Mouse (Mus musculus): ENCODE measurements at regions not wholly inside any gene's neighbourhood (a gene's known extent, or its start where the extent isn't known, plus 50 kb on each side); places are given as distances from the start of the nearest gene placed in this dataset.

DNA sequence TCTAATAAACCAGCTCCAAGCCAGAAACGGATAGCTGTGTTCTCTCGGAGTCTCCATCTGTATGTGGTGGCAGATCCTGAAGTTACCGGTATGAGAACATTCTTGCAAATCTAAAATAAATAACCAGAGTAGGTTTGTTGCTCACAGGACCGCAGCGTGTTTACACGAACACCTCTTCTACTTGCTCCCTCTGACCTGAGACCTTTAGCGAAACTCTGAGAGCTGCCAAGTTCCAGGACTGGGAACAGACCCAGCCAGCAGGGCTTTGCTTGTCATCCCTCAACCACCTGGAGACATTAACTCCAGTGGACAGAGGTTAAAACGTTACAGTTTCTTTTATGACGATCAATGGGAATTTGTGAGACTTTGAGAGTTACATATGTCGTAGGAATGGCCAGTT lies 407.5 kb downstream of the Klf5 start:
- ATAC-seq (ENCODE audit: insufficient read depth, low read depth) (no peak), DNase-seq (ENCODE audit: low spot score) (no peak)
- Histone ChIP-seq H3K9ac (replicated peaks; ENCODE audit: low read depth, low read length) (no peak overlapping the region), H3K4me2 (ENCODE audit: low read depth, low read length) (no peak overlapping the region), H3K4me1 (ENCODE audit: control insufficient read depth, insufficient read depth) (no peaks in the 10 kb centered on the region), H3K9me3 (replicated peaks; ENCODE audit: control insufficient read depth, low read length) (no peaks in the 10 kb centered on the region), H3K27ac (ENCODE audit: low read depth) (no peak overlapping the region), H3K4me3 (ENCODE audit: low read depth, low read length) (no peak overlapping the region), H3K36me3 (replicated peaks; ENCODE audit: control insufficient read depth, insufficient read depth, low read length) (no peaks in the 10 kb centered on the region), H3K27me3 (ENCODE audit: control insufficient read depth, insufficient read depth, low read length) (no peaks in the 10 kb centered on the region)
- TF ChIP-seq CTCF (IDR thresholded peaks at IDR 0.05; ENCODE audit: low read depth) (no peak), EP300 (IDR thresholded peaks at IDR 0.05; ENCODE audit: low read depth) (no peak)
- WGBS = 84% methylated on average over 10 of the region's 10 CpGs

DNA sequence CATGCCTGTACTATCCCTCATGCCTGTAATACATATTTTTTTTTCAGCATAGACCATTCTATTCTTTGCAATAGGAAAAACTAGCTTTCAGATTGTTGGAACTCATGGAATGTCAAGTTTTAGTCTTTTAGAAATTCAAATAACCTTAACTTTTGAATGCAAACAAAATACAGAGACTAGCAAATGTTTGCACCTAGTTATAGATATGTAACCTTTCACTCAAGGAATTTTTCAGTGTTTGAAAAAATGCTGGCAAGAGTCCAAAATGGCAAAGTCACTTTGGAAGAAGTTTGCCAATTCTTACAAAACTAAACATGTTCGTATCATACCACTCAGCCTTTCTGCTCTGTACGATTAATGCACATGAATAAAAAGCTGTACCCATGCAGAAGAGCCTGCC lies 409.6 kb downstream of the Klf5 start:
- Histone ChIP-seq H3K36me3 (replicated peaks; ENCODE audit: control insufficient read depth, insufficient read depth, low read length) (no peaks in the 10 kb centered on the region), H3K9me3 (replicated peaks; ENCODE audit: control insufficient read depth, low read length) (no peaks in the 10 kb centered on the region), H3K27ac (ENCODE audit: low read depth) (no peak overlapping the region), H3K4me2 (ENCODE audit: low read depth, low read length) (no peak overlapping the region), H3K9ac (replicated peaks; ENCODE audit: low read depth, low read length) (no peak overlapping the region), H3K27me3 (ENCODE audit: control insufficient read depth, insufficient read depth, low read length) (no peaks in the 10 kb centered on the region), H3K4me1 (ENCODE audit: control insufficient read depth, insufficient read depth) (no peaks in the 10 kb centered on the region), H3K4me3 (ENCODE audit: low read depth, low read length) (no peak overlapping the region)
- 68% methylated on average over 2 of the region's 2 CpGs for WGBS
- DNase-seq (ENCODE audit: low spot score) (no peak), ATAC-seq (ENCODE audit: insufficient read depth, low read depth) (no peak)
- TF ChIP-seq CTCF (IDR thresholded peaks at IDR 0.05; ENCODE audit: low read depth) = no peak
- no peak for TF ChIP-seq EP300 (IDR thresholded peaks at IDR 0.05; ENCODE audit: low read depth)

DNA sequence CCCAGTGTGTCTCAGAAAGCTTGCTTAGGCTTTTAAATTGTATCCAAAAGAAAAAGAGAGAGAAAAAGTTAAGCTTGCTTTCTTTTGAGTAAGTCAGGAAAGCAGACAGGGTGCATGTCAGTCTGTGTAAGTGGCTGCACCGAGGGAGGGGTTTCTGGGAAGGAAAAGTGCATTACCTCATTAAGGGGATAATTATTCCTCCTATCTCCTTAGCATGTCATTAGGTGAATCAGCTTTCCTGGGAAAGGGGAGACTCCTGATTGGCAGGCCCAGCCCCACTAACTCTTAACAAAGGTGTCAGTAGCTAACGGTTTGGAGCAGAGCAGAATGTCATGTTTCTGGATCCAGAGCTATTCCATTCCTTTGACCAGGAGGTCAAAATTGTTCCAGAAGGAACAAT lies 411.3 kb downstream of the Klf5 start:
- no peaks in the 10 kb centered on the region for H3K36me3 ChIP-seq (replicated peaks; ENCODE audit: control insufficient read depth, insufficient read depth, low read length)
- ATAC-seq (ENCODE audit: insufficient read depth, low read depth) = no peak
- DNase-seq (ENCODE audit: low spot score) = no peak
- H3K4me1 ChIP-seq (ENCODE audit: control insufficient read depth, insufficient read depth) = no peaks in the 10 kb centered on the region
- no peak overlapping the region for H3K4me2 ChIP-seq (ENCODE audit: low read depth, low read length)
- no peak for TF ChIP-seq EP300 (IDR thresholded peaks at IDR 0.05; ENCODE audit: low read depth)
- no peak for TF ChIP-seq CTCF (IDR thresholded peaks at IDR 0.05; ENCODE audit: low read depth)
- H3K4me3 ChIP-seq (ENCODE audit: low read depth, low read length) = no peak overlapping the region
- no peaks in the 10 kb centered on the region for H3K9me3 ChIP-seq (replicated peaks; ENCODE audit: control insufficient read depth, low read length)
- no peak overlapping the region for H3K27ac ChIP-seq (ENCODE audit: low read depth)
- 67% methylated on average over 2 of the region's 2 CpGs for WGBS
- no peaks in the 10 kb centered on the region for H3K27me3 ChIP-seq (ENCODE audit: control insufficient read depth, insufficient read depth, low read length)
- H3K9ac ChIP-seq (replicated peaks; ENCODE audit: low read depth, low read length) = no peak overlapping the region

DNA sequence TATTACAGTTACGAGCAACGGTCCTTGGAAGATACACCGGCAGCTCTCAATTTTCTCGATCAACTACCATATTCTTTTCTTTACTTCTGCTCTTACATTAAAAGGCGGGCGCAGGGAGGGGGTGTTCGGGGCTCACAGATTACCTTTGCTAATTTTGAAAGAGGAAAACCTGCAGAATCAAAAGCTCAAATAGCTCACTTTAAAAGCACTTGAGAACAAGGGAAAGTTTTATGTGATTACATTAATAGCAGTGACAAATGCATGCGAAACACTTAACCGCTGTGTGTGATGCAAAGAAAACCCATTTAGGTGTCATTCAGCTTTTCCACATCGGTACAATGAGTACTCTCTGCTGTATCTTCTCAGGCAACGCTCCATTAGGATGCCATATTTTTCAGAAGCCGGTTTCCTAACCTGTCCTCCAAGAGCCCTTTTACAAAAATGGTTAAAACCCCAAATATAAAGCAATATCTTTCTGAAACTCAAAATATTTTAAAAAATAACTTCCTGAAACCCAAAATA lies 412.2 kb downstream of the Klf5 start:
- Histone ChIP-seq H3K9ac (replicated peaks; ENCODE audit: low read depth, low read length) (no peak overlapping the region), H3K36me3 (replicated peaks; ENCODE audit: control insufficient read depth, insufficient read depth, low read length) (no peaks in the 10 kb centered on the region), H3K4me2 (ENCODE audit: low read depth, low read length) (no peak overlapping the region), H3K4me1 (ENCODE audit: control insufficient read depth, insufficient read depth) (no peaks in the 10 kb centered on the region), H3K4me3 (ENCODE audit: low read depth, low read length) (no peak overlapping the region), H3K9me3 (replicated peaks; ENCODE audit: control insufficient read depth, low read length) (no peaks in the 10 kb centered on the region), H3K27me3 (ENCODE audit: control insufficient read depth, insufficient read depth, low read length) (no peaks in the 10 kb centered on the region), H3K27ac (ENCODE audit: low read depth) (no peak overlapping the region)
- no peak for TF ChIP-seq EP300 (IDR thresholded peaks at IDR 0.05; ENCODE audit: low read depth)
- TF ChIP-seq CTCF (IDR thresholded peaks at IDR 0.05; ENCODE audit: low read depth) = no peak
- ATAC-seq (ENCODE audit: insufficient read depth, low read depth) (no peak), DNase-seq (ENCODE audit: low spot score) (no peak)
- 85% methylated on average over 12 of the region's 12 CpGs for WGBS

DNA sequence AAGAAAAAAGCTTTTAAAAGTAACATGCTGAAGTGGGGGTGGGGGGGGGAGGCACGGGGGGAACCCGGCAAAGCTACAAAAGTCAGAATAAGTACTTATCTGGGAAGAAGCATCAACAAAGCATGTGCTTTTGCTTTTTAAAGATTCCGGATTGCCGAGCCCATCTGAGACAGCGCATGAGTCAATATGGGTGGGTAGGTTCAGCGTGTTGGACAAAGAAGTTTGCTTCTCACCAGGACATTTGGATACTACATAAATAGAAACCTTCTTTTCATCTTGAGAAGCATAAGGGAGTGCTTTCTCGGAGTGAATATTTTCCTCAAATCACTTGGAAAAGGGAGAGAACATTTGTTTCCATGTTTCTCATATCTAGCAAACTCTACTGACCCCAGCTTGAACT lies 414.1 kb downstream of the Klf5 start:
- Histone ChIP-seq H3K27me3 (ENCODE audit: control insufficient read depth, insufficient read depth, low read length) (no peaks in the 10 kb centered on the region), H3K4me1 (ENCODE audit: control insufficient read depth, insufficient read depth) (no peaks in the 10 kb centered on the region), H3K36me3 (replicated peaks; ENCODE audit: control insufficient read depth, insufficient read depth, low read length) (no peaks in the 10 kb centered on the region), H3K4me3 (ENCODE audit: low read depth, low read length) (no peak overlapping the region), H3K27ac (ENCODE audit: low read depth) (no peak overlapping the region), H3K9me3 (replicated peaks; ENCODE audit: control insufficient read depth, low read length) (no peaks in the 10 kb centered on the region), H3K4me2 (ENCODE audit: low read depth, low read length) (no peak overlapping the region), H3K9ac (replicated peaks; ENCODE audit: low read depth, low read length) (no peak overlapping the region)
- TF ChIP-seq CTCF (IDR thresholded peaks at IDR 0.05; ENCODE audit: low read depth) (no peak), EP300 (IDR thresholded peaks at IDR 0.05; ENCODE audit: low read depth) (no peak)
- WGBS = 77% methylated on average over 7 of the region's 7 CpGs
- ATAC-seq (ENCODE audit: insufficient read depth, low read depth) = no peak
- no peak for DNase-seq (ENCODE audit: low spot score)

DNA sequence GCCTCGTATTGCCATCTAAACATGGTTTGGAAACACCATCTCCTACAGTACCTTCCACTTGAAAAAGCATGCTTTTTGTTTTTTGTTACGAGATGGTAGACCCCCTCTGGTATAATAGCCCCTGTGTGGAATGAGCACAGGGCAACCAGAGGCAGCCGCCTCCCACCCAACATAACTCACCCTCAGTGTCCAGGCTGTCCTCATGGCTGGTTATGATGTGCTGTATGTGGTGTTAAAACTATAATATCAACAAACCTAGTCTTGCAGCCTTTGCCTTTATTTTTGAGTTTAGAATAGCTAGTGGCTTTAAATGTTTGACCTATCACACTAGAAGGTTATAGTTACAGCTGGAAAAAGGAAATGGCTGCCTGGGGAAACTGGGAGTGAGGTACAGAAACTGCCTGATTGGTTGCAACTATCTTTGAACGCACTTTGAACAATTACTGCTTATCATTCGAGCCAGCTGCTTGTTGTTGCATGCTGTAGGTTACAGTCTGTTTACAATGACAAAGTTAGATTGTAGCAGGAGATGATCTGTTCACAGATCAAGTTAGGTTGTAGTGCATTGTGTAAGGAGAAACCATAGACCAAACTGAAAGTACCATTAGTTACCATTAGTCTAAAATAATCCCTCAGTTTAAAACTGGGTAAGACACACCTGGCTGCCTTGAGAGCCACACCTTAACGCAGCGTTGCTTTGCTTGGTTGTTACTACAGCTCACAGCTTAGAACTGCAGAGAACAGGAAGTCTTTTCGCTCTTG lies 414.8 kb downstream of the Klf5 start:
- Histone ChIP-seq H3K36me3 (replicated peaks; ENCODE audit: control insufficient read depth, insufficient read depth, low read length) (no peaks in the 10 kb centered on the region), H3K27me3 (ENCODE audit: control insufficient read depth, insufficient read depth, low read length) (no peaks in the 10 kb centered on the region), H3K4me3 (ENCODE audit: low read depth, low read length) (no peak overlapping the region), H3K9me3 (replicated peaks; ENCODE audit: control insufficient read depth, low read length) (no peaks in the 10 kb centered on the region), H3K27ac (ENCODE audit: low read depth) (no peak overlapping the region), H3K4me2 (ENCODE audit: low read depth, low read length) (no peak overlapping the region), H3K4me1 (ENCODE audit: control insufficient read depth, insufficient read depth) (no peaks in the 10 kb centered on the region), H3K9ac (replicated peaks; ENCODE audit: low read depth, low read length) (no peak overlapping the region)
- no peak for ATAC-seq (ENCODE audit: insufficient read depth, low read depth)
- TF ChIP-seq CTCF (IDR thresholded peaks at IDR 0.05; ENCODE audit: low read depth) (no peak), EP300 (IDR thresholded peaks at IDR 0.05; ENCODE audit: low read depth) (no peak)
- DNase-seq (ENCODE audit: low spot score) = no peak
- 65% methylated on average over 8 of the region's 8 CpGs for WGBS

Data from heart, postnatal 0 days (tissue).